Mouse (Mus musculus) ovary, postnatal 36 days (tissue): ENCODE results near the gene 1520401A03Rik.

ENCODE experiments used
- DNase-seq: peaks from one replicate; pipeline ENCODE4 v3.0.0; 2022; ENCODE audit warnings: low spot score, mixed read lengths

The 1520401A03Rik gene

DNA sequence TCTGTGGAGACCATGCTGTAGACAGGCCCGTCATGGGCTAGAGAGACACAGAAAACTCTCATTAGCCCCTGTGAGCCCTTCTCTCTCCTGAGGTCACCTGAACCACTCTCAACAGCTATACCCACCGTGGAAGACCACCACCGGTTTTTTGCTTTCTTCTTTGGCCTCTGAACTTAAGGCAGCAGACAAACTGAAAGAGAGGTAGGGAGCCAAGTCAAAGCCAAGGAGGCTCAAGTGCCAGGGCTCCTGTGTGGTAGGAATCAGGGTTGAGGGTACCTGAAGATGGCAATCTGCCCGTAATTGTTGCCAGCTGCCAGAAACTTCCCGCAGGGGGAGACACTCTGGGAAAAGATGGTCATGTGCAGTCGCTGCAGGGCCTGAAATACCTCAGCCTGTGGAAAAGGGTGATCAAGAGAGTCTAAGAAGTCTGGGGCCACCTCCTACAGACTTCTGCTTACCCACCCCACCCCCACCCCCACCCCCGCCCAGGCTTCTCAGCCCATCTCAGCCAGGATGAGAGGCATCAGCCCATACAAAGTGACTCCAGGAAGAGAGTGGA lies 52.0 kb downstream of the 1520401A03Rik start:
- DNase-seq = no peak

DNA sequence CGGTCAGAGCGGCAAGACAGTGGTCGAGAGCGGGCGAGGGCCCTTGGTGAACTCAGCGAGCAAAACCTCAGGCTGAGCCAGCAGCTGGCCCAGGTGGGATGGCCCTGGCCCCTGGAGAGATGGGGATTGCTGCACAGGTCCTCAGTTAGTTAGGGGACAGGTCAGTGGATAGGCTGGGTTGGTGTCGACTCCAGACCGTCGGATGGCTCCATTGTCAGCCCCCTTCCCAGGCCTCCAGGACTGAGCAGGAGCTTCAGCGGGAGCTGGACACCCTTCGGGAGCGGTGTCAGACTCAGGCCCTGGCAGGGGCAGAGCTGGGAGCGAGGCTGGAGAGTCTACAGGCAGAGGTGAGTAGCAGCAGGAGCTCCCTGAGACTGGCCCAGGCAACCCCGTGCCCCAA lies 57.1 kb downstream of the 1520401A03Rik start:
- DNase-seq = no peak

- DNase-seq = no peak
Measured at GRCm38 (mm10) chr17:23664556-23665021, 58.0 kb downstream of the 1520401A03Rik start.

DNA sequence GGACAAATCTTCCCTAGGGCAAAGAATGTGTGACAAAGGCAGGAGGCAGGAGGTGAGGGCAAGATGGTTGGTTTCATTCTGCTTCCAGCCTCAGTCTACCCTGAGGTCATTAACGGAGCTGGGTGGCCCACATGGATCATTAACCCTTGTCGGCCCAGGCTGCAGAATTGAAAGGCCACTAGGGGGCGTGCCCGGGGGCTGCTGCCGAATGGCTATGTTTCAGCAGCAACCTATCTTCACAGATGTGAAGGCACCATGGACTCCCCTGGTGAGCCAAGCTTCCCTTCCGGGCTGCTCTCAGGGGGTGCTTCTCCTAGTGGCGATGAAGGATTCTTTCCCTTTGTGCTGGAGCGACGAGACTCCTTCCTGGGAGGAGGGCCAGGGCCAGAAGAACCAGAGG lies 61.1 kb downstream of the 1520401A03Rik start:
- no peak for DNase-seq

- DNase-seq = no peak
Measured at GRCm38 (mm10) chr17:23660876-23661200, 61.7 kb downstream of the 1520401A03Rik start.

DNA sequence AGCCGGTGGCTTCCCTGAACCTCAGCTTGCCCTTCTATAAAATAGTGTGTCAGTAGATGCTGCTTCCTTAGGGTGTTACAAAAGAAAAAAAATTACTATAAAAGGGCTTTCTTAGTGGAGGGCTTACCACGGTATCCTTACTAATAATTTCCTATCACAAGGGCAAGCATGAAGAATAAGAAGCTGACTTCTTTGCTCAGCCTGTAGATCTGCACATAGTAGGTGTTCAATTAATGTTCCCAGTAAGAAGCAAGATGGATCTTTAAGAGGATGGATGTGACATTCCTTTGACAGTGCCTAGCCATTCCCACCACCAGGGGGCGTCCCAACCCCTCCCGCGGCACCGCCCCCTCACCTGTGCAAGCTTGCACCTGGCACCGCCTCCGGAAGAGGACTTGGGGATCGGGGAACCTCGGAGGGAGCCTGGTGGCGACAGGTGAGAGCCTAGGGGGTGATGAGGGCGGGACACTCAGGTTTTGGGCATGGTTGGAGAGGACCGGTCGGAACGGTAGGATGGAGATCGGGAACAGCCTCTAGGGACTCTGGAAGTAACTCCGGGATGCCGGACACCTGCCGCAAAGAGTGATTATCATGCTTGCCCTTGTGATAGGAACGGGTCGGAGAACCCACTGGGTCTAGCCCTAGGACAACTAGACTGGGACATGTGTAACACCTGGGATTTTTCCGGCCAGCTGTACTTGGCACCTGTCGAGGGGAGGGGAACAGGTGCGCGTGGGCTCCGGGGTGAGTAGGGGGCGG lies 62.3 kb downstream of the 1520401A03Rik start, which contains the start of gene Bicdl2:
Gene Bicdl2 (plus strand): TSS at position 390 of the 759 bp plus-strand sequence.
- DNase-seq = peak; percentile 55

DNA sequence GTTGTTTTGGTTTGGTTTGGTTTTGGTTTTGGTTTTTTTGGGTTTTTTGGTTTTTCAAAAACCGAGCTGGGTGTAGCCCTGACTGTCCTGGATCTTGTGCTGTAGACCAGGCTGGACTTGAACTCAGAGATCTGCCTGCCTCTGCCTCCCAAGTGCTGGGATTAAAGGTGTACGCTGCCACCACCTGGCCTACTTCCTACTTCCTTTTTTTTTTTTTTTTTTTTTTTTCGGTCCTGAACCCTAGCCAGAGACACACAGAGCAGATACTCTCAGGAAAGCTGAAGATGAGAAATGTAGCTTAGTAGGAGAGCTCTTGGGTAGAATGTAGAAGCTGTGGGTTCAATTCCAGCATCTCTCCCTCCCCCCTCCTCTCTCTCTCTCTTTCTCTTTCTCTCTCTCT lies 64.1 kb downstream of the 1520401A03Rik start:
- DNase-seq = no peak
